ENCODE assay signal across 27 mouse cellular contexts in the genomic region with DNA sequence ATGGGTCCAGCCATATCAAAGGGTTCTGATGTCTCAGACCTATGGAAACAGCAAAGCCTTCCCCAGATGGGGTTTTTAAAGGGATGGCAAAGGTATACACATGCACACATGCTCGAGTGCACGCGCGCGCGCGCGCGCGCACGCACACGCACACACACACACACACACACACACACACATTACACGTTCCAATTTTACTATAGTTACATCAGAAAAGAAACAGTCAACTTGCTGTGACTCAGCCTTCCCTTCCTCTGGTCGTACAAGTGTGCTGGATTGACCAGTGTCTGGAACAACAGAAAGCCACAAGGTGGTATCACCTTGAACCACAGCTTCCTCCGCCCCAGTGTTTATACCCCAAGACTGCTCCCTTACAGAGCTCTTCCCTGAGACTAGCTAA. TPM values are rescaled to one million over a fixed set of nuclear protein-coding genes. Genes with fewer than 3 reads are reported as not detected.
DNase-seq lines count a peak whose midpoint lies in the region; ATAC-seq and TF ChIP-seq lines count a peak whose summit lies in the region.
"Had no signal": no experiment of that assay in that cellular context is flagged by ENCODE, and none has a peak within 500 bp of the region (broad histone marks: within the 10 kb centered on the region; RNA-seq: fewer than 3 reads in every experiment).

No protein-coding gene starts in this region.

- no peak; the same call in none of the 2 replicates for TF ChIP-seq EP300 in CH12.LX (IDR thresholded peaks at IDR 0.05; ENCODE audit: low read length)

- in situ Hi-C loops in CH12.LX (cut with MboI; ENCODE audit: low pct_ligation_motif_present, low pct_unique_long_range_greater_than_20kb, low sequenced_read_pairs), result no loop called here

- DNase-seq in 416B (ENCODE audit: low read depth) (peak; percentile 98), CH12.LX (ENCODE audit: extremely low read depth) (peak; percentile 61)
- no peak for DNase-seq in lung, postnatal 4 days
- DNase-seq in forebrain, postnatal 0 days, result no peak
- DNase-seq in layer of hippocampus, adult 18-20 months (ENCODE audit: low spot score in 2 of 2), result no peak
- DNase-seq: adrenal gland, postnatal 25 days; cerebellum, adult 8-10 months; heart, postnatal 4 days; kidney, postnatal 25 days; left cerebral cortex, postnatal 4 days; liver, postnatal 0 days; right cerebral cortex, postnatal 4 days; thymus, adult 18-20 months had no signal

- TF ChIP-seq POLR2A in CH12.LX (IDR thresholded peaks at IDR 0.05; ENCODE audit: low read depth, low read length), result no peak
- no peak for TF ChIP-seq POLR2A in cortical plate, adult 2 months (IDR thresholded peaks at IDR 0.05; ENCODE audit: extremely low read depth, insufficient read depth, low read length)

- H3K27ac ChIP-seq in CH12.LX (ENCODE audit: insufficient read depth, low read depth), result no peak overlapping the region
- peak overlapping the region; percentile 62; the same call in 1 of the 2 replicates for H3K27ac ChIP-seq in cortical plate, adult 2 months (ENCODE audit: insufficient read depth, low read length)
- no peak overlapping the region for H3K27ac ChIP-seq in forebrain, postnatal 0 days (ENCODE audit: low read depth, low read length)
- H3K27ac ChIP-seq: heart, embryonic 10.5 days; hindbrain, postnatal 0 days; midbrain, embryonic 13.5 days; neural tube, embryonic 13.5 days; stomach, embryonic 15.5 days had no signal

- peak overlapping the region; percentile 11; the same call in 1 of the 2 replicates for H3K9ac ChIP-seq in CH12.LX (ENCODE audit: insufficient read depth, low read depth)
- H3K9ac ChIP-seq in forebrain, postnatal 0 days, result no peak overlapping the region
- H3K9ac ChIP-seq: liver, postnatal 0 days; midbrain, embryonic 13.5 days; neural tube, embryonic 13.5 days; stomach, embryonic 15.5 days had no signal

- ATAC-seq in megakaryocyte progenitor cell, adult 5-6 weeks (replicated peaks; ENCODE audit: poor library complexity), result peak; percentile 27
- ATAC-seq in forebrain, postnatal 0 days, result no peak
- ATAC-seq in erythroid progenitor cell, adult 5-6 weeks (replicated peaks; ENCODE audit: low FRiP score, poor library complexity, severe bottlenecking), result no peak
- ATAC-seq: hindbrain, postnatal 0 days; intestine, postnatal 0 days; liver, postnatal 0 days; lung, postnatal 0 days; midbrain, embryonic 13.5 days had no signal

- H3K9me3 ChIP-seq in CH12.LX (replicated peaks; ENCODE audit: low read length), result no peaks in the 10 kb centered on the region
- no peaks in the 10 kb centered on the region for H3K9me3 ChIP-seq in forebrain, postnatal 0 days (ENCODE audit: low read length)
- H3K9me3 ChIP-seq: G1E; heart, embryonic 10.5 days; midbrain, embryonic 13.5 days; neural tube, embryonic 13.5 days; stomach, embryonic 15.5 days had no signal

- no peak for TF ChIP-seq RAD21 in CH12.LX (IDR thresholded peaks at IDR 0.05; ENCODE audit: low read depth, low read length)

- H3K4me2 ChIP-seq in CH12.LX (ENCODE audit: insufficient read depth, low read depth, poor library complexity, severe bottlenecking), result peak overlapping the region; percentile 65
- no peak overlapping the region for H3K4me2 ChIP-seq in forebrain, postnatal 0 days (ENCODE audit: low read depth)
- H3K4me2 ChIP-seq: liver, embryonic 11.5 days; midbrain, embryonic 13.5 days; neural tube, embryonic 13.5 days; stomach, embryonic 15.5 days had no signal

- H3K36me3 ChIP-seq in CH12.LX (replicated peaks in 1 of 2; ENCODE audit: control insufficient read depth in 1 of 2, insufficient read depth in 1 of 2, low read length in 1 of 2), result peaks cover 0 to 4% of the 10 kb centered on the region in 2 experiments
- H3K36me3 ChIP-seq in forebrain, postnatal 0 days (ENCODE audit: insufficient read depth), result no peaks in the 10 kb centered on the region
- H3K36me3 ChIP-seq: midbrain, embryonic 13.5 days; stomach, embryonic 15.5 days had no signal

- peaks cover 11% of the 10 kb centered on the region for H3K27me3 ChIP-seq in CH12.LX (replicated peaks)
- H3K27me3 ChIP-seq in forebrain, postnatal 0 days (ENCODE audit: insufficient read depth, low read length), result no peaks in the 10 kb centered on the region
- H3K27me3 ChIP-seq: midbrain, embryonic 13.5 days; neural tube, embryonic 13.5 days; stomach, embryonic 15.5 days had no signal

- TF ChIP-seq CTCF in CH12.LX (conservative IDR thresholded peaks at IDR 0.05 in 1 of 2, IDR thresholded peaks at IDR 0.05 in 1 of 2; ENCODE audit: low read depth in 2 of 2, low read length in 2 of 2), result no peak
- no peak for TF ChIP-seq CTCF in cortical plate, adult 2 months (IDR thresholded peaks at IDR 0.05; ENCODE audit: extremely low read depth, insufficient read depth, low read length)
- TF ChIP-seq CTCF in forebrain, postnatal 0 days (IDR thresholded peaks at IDR 0.05; ENCODE audit: low read depth), result no peak

- peaks cover 18% of the 10 kb centered on the region for H3K79me2 ChIP-seq in CH12.LX (replicated peaks; ENCODE audit: control insufficient read depth, extremely low read depth, insufficient read depth, poor library complexity, severe bottlenecking)

- peaks cover 9 to 26% of the 10 kb centered on the region in 2 experiments; a peak in 3 of 4 replicates for H3K4me1 ChIP-seq in CH12.LX (ENCODE audit: control insufficient read depth in 1 of 2, insufficient read depth in 2 of 2)
- peaks cover 20% of the 10 kb centered on the region for H3K4me1 ChIP-seq in cortical plate, adult 2 months (ENCODE audit: control insufficient read depth, insufficient read depth, low read length)
- peaks cover 10% of the 10 kb centered on the region for H3K4me1 ChIP-seq in forebrain, postnatal 0 days (ENCODE audit: insufficient read depth)

- dilution Hi-C loops in CH12.LX (cut with MboI; ENCODE audit: extremely low pct_ligation_motif_present, extremely low pct_unique_long_range_greater_than_20kb, low sequenced_read_pairs), result no loop called here

- WGBS in forebrain, postnatal 0 days, result 92% methylated on average over 15 of the region's 15 CpGs

- no peak overlapping the region for H3K4me3 ChIP-seq in CH12.LX (replicated peaks in 1 of 3; ENCODE audit: low read depth in 2 of 3, low read length in 2 of 3, poor library complexity in 1 of 3)
- H3K4me3 ChIP-seq in cortical plate, adult 2 months (ENCODE audit: insufficient read depth, low read length), result no peak overlapping the region
- no peak overlapping the region for H3K4me3 ChIP-seq in forebrain, postnatal 0 days (ENCODE audit: low read depth, low read length)
- H3K4me3 ChIP-seq: heart, embryonic 10.5 days; midbrain, embryonic 13.5 days; neural tube, embryonic 13.5 days; stomach, embryonic 15.5 days had no signal

TF ChIP-seq in CH12.LX, 34 proteins besides CTCF, POLR2A, EP300 and RAD21 (continues in another document):
- peak; percentile 69 for TF ChIP-seq ETS1 (conservative IDR thresholded peaks at IDR 0.05; ENCODE audit: low read depth, low read length)
- TF ChIP-seq MXI1 (IDR thresholded peaks at IDR 0.05; ENCODE audit: low read depth, low read length), result peak; percentile 40; the same call in 1 of the 2 replicates
- TF ChIP-seq USF1 (IDR thresholded peaks at IDR 0.05; ENCODE audit: low read depth, low read length), result no peak
- no peak for TF ChIP-seq RCOR1 (conservative IDR thresholded peaks at IDR 0.05; ENCODE audit: low read depth, low read length)
- TF ChIP-seq GABPA (IDR thresholded peaks at IDR 0.05; ENCODE audit: insufficient replicate concordance, low read depth, low read length), result no peak
- peak; percentile 90 for TF ChIP-seq BHLHE40 (IDR thresholded peaks at IDR 0.05; ENCODE audit: low read depth, low read length)
- TF ChIP-seq SIN3A (IDR thresholded peaks at IDR 0.05; ENCODE audit: low read length), result peak; percentile 45; the same call in 1 of the 2 replicates
- TF ChIP-seq JUN (IDR thresholded peaks at IDR 0.05; ENCODE audit: insufficient read depth, low read depth, low read length), result 0 out of 2 replicates have a peak, but pooled peaks have one; percentile 13
- 0 out of 2 replicates have a peak, but pooled peaks have one; percentile 53 for TF ChIP-seq MYC (IDR thresholded peaks at IDR 0.05; ENCODE audit: low read depth, low read length)
- TF ChIP-seq MEF2A (IDR thresholded peaks at IDR 0.05; ENCODE audit: borderline replicate concordance, low read depth, low read length), result peak; percentile 63; the same call in 1 of the 2 replicates
- TF ChIP-seq MAZ (IDR thresholded peaks at IDR 0.05; ENCODE audit: low read depth, low read length), result no peak
- TF ChIP-seq JUND (conservative IDR thresholded peaks at IDR 0.05; ENCODE audit: low read depth, low read length), result 0 out of 2 replicates have a peak, but pooled peaks have one; percentile 6
- TF ChIP-seq ELF1 (IDR thresholded peaks at IDR 0.05; ENCODE audit: low read depth, low read length), result no peak
- no peak for TF ChIP-seq UBTF (IDR thresholded peaks at IDR 0.05; ENCODE audit: low read depth, low read length)
- TF ChIP-seq NRF1 (IDR thresholded peaks at IDR 0.05; ENCODE audit: low read depth, low read length), result peak; percentile 60

RNA-seq across cellular contexts. Expression of gene Srpk1, which starts 2.8 kb away (rescaled TPM):
- total RNA-seq in CH12.LX (2012; rRNA removed) (65.9 and 83.3 TPM in 2 replicates), CH12.LX (2014; rRNA removed) (60.8 and 70.0 TPM in 2 replicates)
- polyA plus RNA-seq in CH12.LX (2012; ENCODE audit: insufficient read length, low read depth), result 129 and 163 TPM in 2 replicates
- polyA plus RNA-seq in cortical plate, adult 2 months (2012; rRNA removed), result 68.5 and 70.7 TPM in 2 replicates
- total RNA-seq in megakaryocyte progenitor cell, adult 5-6 weeks (2015), result 129 and 131 TPM in 2 replicates
- total RNA-seq in megakaryocyte progenitor cell, adult 5-6 weeks (2017), result 134 and 140 TPM in 2 replicates
- 55.4 and 69.6 TPM in 2 replicates for total RNA-seq in forebrain, postnatal 0 days (2014; rRNA removed)
- polyA plus RNA-seq in forebrain, postnatal 0 days (2015; fragmentation: Nextera tagmentation; extraction: Ambion mirVana), result 66.6 and 75.1 TPM in 2 replicates
- 14.7 and 15.1 TPM in 2 replicates for total RNA-seq in erythroid progenitor cell, adult 5-6 weeks (2015; ENCODE audit: low replicate concordance)
- total RNA-seq in erythroid progenitor cell, adult 5-6 weeks (2017; ENCODE audit: low replicate concordance), result 23.9 and 36.2 TPM in 2 replicates
- total RNA-seq in layer of hippocampus, adult 18-20 months (2021), result 10 to 100 TPM; 71.8 to 76.0 TPM

RNA-seq across cellular contexts. Expression of gene Lhfpl5, which starts 49.9 kb away (rescaled TPM):
- total RNA-seq in CH12.LX (2012; rRNA removed) (0.08 TPM in 1 of 2 replicates, not detected in the other), CH12.LX (2014; rRNA removed) (not detected in 2 replicates)
- not detected in 2 replicates for polyA plus RNA-seq in CH12.LX (2012; ENCODE audit: insufficient read length, low read depth)
- 4.5 and 5.1 TPM in 2 replicates for polyA plus RNA-seq in cortical plate, adult 2 months (2012; rRNA removed)
- not detected in 2 replicates for total RNA-seq in megakaryocyte progenitor cell, adult 5-6 weeks (2015)
- total RNA-seq in megakaryocyte progenitor cell, adult 5-6 weeks (2017), result not detected in 2 replicates
- total RNA-seq in forebrain, postnatal 0 days (2014; rRNA removed), result 10.6 and 11.9 TPM in 2 replicates
- 11.4 and 13.2 TPM in 2 replicates for polyA plus RNA-seq in forebrain, postnatal 0 days (2015; fragmentation: Nextera tagmentation; extraction: Ambion mirVana)
- total RNA-seq in erythroid progenitor cell, adult 5-6 weeks (2015; ENCODE audit: low replicate concordance), result not detected in 2 replicates
- not detected in 2 replicates for total RNA-seq in erythroid progenitor cell, adult 5-6 weeks (2017; ENCODE audit: low replicate concordance)
- 1 to 10 TPM; 3.8 to 3.9 TPM for total RNA-seq in layer of hippocampus, adult 18-20 months (2021)
- total RNA-seq: G1E; gastrocnemius, adult 8-10 months; heart, postnatal 4 days had no signal
- polyA plus RNA-seq: G1E; gonadal fat pad, adult 2 months; liver, postnatal 0 days had no signal

Comparison
In these comparisons a context has a peak if more than half of its experiments do, and no peak if none do; other contexts are left out.
1. DNase-seq: peak in 416B (single experiment) and CH12.LX (single experiment); none in lung, postnatal 4 days (0 of 2), forebrain, postnatal 0 days (single experiment) and layer of hippocampus, adult 18-20 months (0 of 2).
2. RNA of gene Lhfpl5, which starts 49.9 kb away (total RNA-seq): 10.6 to 11.9 TPM in forebrain, postnatal 0 days and 3.8 to 3.9 TPM in layer of hippocampus, adult 18-20 months; 0.08 TPM in CH12.LX, not detected in megakaryocyte progenitor cell, adult 5-6 weeks and not detected in erythroid progenitor cell, adult 5-6 weeks; every median in the first group is over 4 times any median in the second.